Mouse (Mus musculus) cerebellum, postnatal 14 days (tissue): ENCODE data around the gene Cxcl14.

Experiments
- DNase-seq, 2 experiments: peaks; one replicate each; pipeline ENCODE4 v3.0.0; 2021; ENCODE audit warnings: mixed read lengths in 2 of 2

Cxcl14 gene

GRCm38 (mm10) chr13:56250551-56251161 is 45.7 kb downstream of the Cxcl14 start:
- DNase-seq: no peak

GRCm38 (mm10) chr13:56249593-56250341 is 46.6 kb downstream of the Cxcl14 start:
- no peak for DNase-seq

GRCm38 (mm10) chr13:56243104-56243503 is 53.2 kb downstream of the Cxcl14 start:
- no peak for DNase-seq

GRCm38 (mm10) chr13:56240012-56240770 is 56.2 kb downstream of the Cxcl14 start:
- DNase-seq: no peak
